Mouse (Mus musculus) kidney, embryonic 15.5 days (tissue): ENCODE data around the gene Gys2. TPM values are rescaled to one million over a fixed set of nuclear protein-coding genes. Genes with fewer than 3 reads are reported as not detected.

Experiments
- ATAC-seq: fragments of 200-750 bp; cut with Nextera tagmentation; replicated peaks from 2 replicates; pipeline ENCODE4 v1.8.0; 2017; ENCODE audit warnings: moderate TSS enrichment; ENCODE audit not compliant: low FRiP score
- H3K27ac ChIP-seq: fragments of 300-500 bp; sonication (generic); 2 replicates; pipeline ENCODE4 v1.5.1; 2015; ENCODE audit warnings: mild to moderate bottlenecking, inconsistent platforms
- H3K27me3 ChIP-seq: fragments of 300-500 bp; sonication (generic); 2 replicates; pipeline ENCODE4 v1.6.1; 2015; ENCODE audit warnings: inconsistent platforms
- H3K36me3 ChIP-seq: fragments of 300-500 bp; sonication (generic); 2 replicates; pipeline ENCODE4 v1.6.1; 2015; ENCODE audit warnings: inconsistent platforms
- H3K4me1 ChIP-seq: fragments of 300-500 bp; sonication (generic); 2 replicates; pipeline ENCODE4 v1.6.1; 2015; ENCODE audit warnings: inconsistent platforms
- H3K4me2 ChIP-seq: fragments of 300-500 bp; sonication (generic); 2 replicates; pipeline ENCODE4 v1.6.1; 2015; ENCODE audit warnings: moderate library complexity, mild to moderate bottlenecking, inconsistent platforms
- H3K4me3 ChIP-seq: fragments of 300-500 bp; sonication (generic); replicated peaks from 2 replicates; pipeline ENCODE4 v1.5.1; 2015; ENCODE audit warnings: mild to moderate bottlenecking, inconsistent platforms
- H3K9ac ChIP-seq: fragments of 300-500 bp; sonication (generic); 2 replicates; pipeline ENCODE4 v1.6.1; 2015; ENCODE audit warnings: mild to moderate bottlenecking, inconsistent platforms
- H3K9me3 ChIP-seq: fragments of 300-500 bp; sonication (generic); replicated peaks from 2 replicates; pipeline ENCODE4 v1.6.1; 2016; ENCODE audit warnings: inconsistent platforms
- WGBS: fragments of 180-500 bp; shearing (Covaris S2); methylation state at CpG from one replicate; pipeline ENCODE4 v1.1.7; 2015; ENCODE audit warnings: mixed read lengths; 5-methylcytosine and 5-hydroxymethylcytosine counted together
- polyA plus RNA-seq: library from polyadenylated mRNA; unstranded; fragments of >200 nt; fragmentation: Nextera tagmentation; extraction: Ambion mirVana; gene quantifications from 2 replicates; pipeline ENCODE4 v1.2.1, GENCODE M21; 2015

Gys2 gene
- polyA plus RNA-seq, 1 experiment from 2014 or later: 1.3 TPM

GRCm38 (mm10) chr6:142453311-142453710 lies 19.6 kb downstream of the Gys2 start:
- Histone ChIP-seq H3K4me1 (no peaks in the 10 kb centered on the region), H3K36me3 (no peaks in the 10 kb centered on the region), H3K27ac (no peak overlapping the region), H3K4me3 (no peak overlapping the region), H3K27me3 (no peaks in the 10 kb centered on the region), H3K4me2 (no peak overlapping the region), H3K9me3 (no peaks in the 10 kb centered on the region), H3K9ac (no peak overlapping the region)
- 77% methylated on average over 2 of the region's 2 CpGs for WGBS
- ATAC-seq: no peak

- H3K36me3 ChIP-seq: no peaks in the 10 kb centered on the region
- ATAC-seq: no peak
- H3K9ac ChIP-seq: no peak overlapping the region
- H3K4me2 ChIP-seq: no peak overlapping the region
- H3K9me3 ChIP-seq: no peaks in the 10 kb centered on the region
- WGBS: 57% methylated on average over 12 of the region's 12 CpGs
- no peaks in the 10 kb centered on the region for H3K27me3 ChIP-seq
- no peaks in the 10 kb centered on the region for H3K4me1 ChIP-seq
- H3K27ac ChIP-seq: no peak overlapping the region
- no peak overlapping the region for H3K4me3 ChIP-seq
These were observed 21.5 kb downstream of the Gys2 start for GRCm38 (mm10) chr6:142451381-142451780.

- Histone ChIP-seq H3K9me3 (no peaks in the 10 kb centered on the region), H3K27ac (no peak overlapping the region), H3K4me3 (no peak overlapping the region), H3K4me1 (no peaks in the 10 kb centered on the region), H3K27me3 (no peaks in the 10 kb centered on the region), H3K36me3 (no peaks in the 10 kb centered on the region), H3K9ac (no peak overlapping the region), H3K4me2 (no peak overlapping the region)
- ATAC-seq: no peak
These were observed 43.8 kb downstream of the Gys2 start for GRCm38 (mm10) chr6:142429072-142429471.

- 75% methylated on average over 7 of the region's 7 CpGs for WGBS
- no peaks in the 10 kb centered on the region for H3K9me3 ChIP-seq
- no peak overlapping the region for H3K9ac ChIP-seq
- H3K4me1 ChIP-seq: no peaks in the 10 kb centered on the region
- H3K4me2 ChIP-seq: no peak overlapping the region
- H3K4me3 ChIP-seq: no peak overlapping the region
- no peak for ATAC-seq
- no peaks in the 10 kb centered on the region for H3K27me3 ChIP-seq
- H3K36me3 ChIP-seq: no peaks in the 10 kb centered on the region
- no peak overlapping the region for H3K27ac ChIP-seq
These were observed 47.9 kb downstream of the Gys2 start for GRCm38 (mm10) chr6:142424976-142425375.

GRCm38 (mm10) chr6:142414597-142414996 lies 58.3 kb downstream of the Gys2 start:
- WGBS: under 1% methylated on average over 24 of the region's 24 CpGs
- H3K27me3 ChIP-seq: peaks cover 43% of the 10 kb centered on the region
- H3K4me3 ChIP-seq: peak overlapping the region; percentile 39
- H3K9ac ChIP-seq: peak overlapping the region; percentile 39; the same call in 1 of the 2 replicates
- no peaks in the 10 kb centered on the region for H3K9me3 ChIP-seq
- H3K4me1 ChIP-seq: peaks cover 12% of the 10 kb centered on the region
- ATAC-seq: 0 out of 2 replicates have a peak, but pooled peaks have one; percentile 36
- H3K4me2 ChIP-seq: peak overlapping the region; percentile 74
- H3K27ac ChIP-seq: no peak overlapping the region
- H3K36me3 ChIP-seq: no peaks in the 10 kb centered on the region

- Histone ChIP-seq H3K27me3 (peaks cover 43% of the 10 kb centered on the region), H3K4me3 (no peak overlapping the region), H3K27ac (no peak overlapping the region), H3K9me3 (no peaks in the 10 kb centered on the region), H3K4me1 (peaks cover 12% of the 10 kb centered on the region), H3K4me2 (peak overlapping the region; percentile 74; the same call in 1 of the 2 replicates), H3K36me3 (no peaks in the 10 kb centered on the region), H3K9ac (no peak overlapping the region)
- 12% methylated on average over 12 of the region's 12 CpGs for WGBS
- 0 out of 2 replicates have a peak, but pooled peaks have one; percentile 22 for ATAC-seq
These were observed 59.1 kb downstream of the Gys2 start for GRCm38 (mm10) chr6:142413845-142414244.

GRCm38 (mm10) chr6:142412906-142413491 lies 59.9 kb downstream of the Gys2 start, which contains the start of gene Spx:
Spx (plus strand) TSS chr6:142413441.
- ATAC-seq: no peak
- H3K4me3 ChIP-seq: peak within 1 kb of the TSS; percentile 39; the same call in 1 of the 2 replicates
- peak within 1 kb of the TSS; percentile 74 for H3K4me2 ChIP-seq
- H3K4me1 ChIP-seq: peaks cover 12% of the 10 kb centered on the region
- WGBS: 53% methylated on average over 11 of the region's 11 CpGs
- H3K27ac ChIP-seq: no peak within 1 kb of the TSS
- no peak within 1 kb of the TSS for H3K9ac ChIP-seq
- no peaks in the 10 kb centered on the region for H3K36me3 ChIP-seq
- peaks cover 43% of the 10 kb centered on the region for H3K27me3 ChIP-seq
- no peaks in the 10 kb centered on the region for H3K9me3 ChIP-seq

GRCm38 (mm10) chr6:142411140-142411539 lies 61.8 kb downstream of the Gys2 start:
- WGBS: 51% methylated on average over 1 of the region's 1 CpGs
- Histone ChIP-seq H3K27ac (no peak overlapping the region), H3K9me3 (no peaks in the 10 kb centered on the region), H3K4me2 (no peak overlapping the region), H3K4me1 (peaks cover 12% of the 10 kb centered on the region), H3K27me3 (peaks cover 39% of the 10 kb centered on the region), H3K36me3 (no peaks in the 10 kb centered on the region), H3K4me3 (no peak overlapping the region), H3K9ac (no peak overlapping the region)
- ATAC-seq: no peak

- H3K9ac ChIP-seq: no peak overlapping the region
- H3K36me3 ChIP-seq: peaks cover 52% of the 10 kb centered on the region
- ATAC-seq: no peak
- no peaks in the 10 kb centered on the region for H3K27me3 ChIP-seq
- no peak overlapping the region for H3K4me3 ChIP-seq
- H3K4me1 ChIP-seq: no peaks in the 10 kb centered on the region
- no peak overlapping the region for H3K27ac ChIP-seq
- 88% methylated on average over 6 of the region's 6 CpGs for WGBS
- H3K9me3 ChIP-seq: no peaks in the 10 kb centered on the region
- H3K4me2 ChIP-seq: no peak overlapping the region
These were observed 77.2 kb downstream of the Gys2 start for GRCm38 (mm10) chr6:142395756-142396155.

- Histone ChIP-seq H3K4me3 (no peak overlapping the region), H3K27ac (no peak overlapping the region), H3K4me1 (no peaks in the 10 kb centered on the region), H3K36me3 (peaks cover 44% of the 10 kb centered on the region), H3K9me3 (no peaks in the 10 kb centered on the region), H3K27me3 (no peaks in the 10 kb centered on the region), H3K4me2 (no peak overlapping the region), H3K9ac (no peak overlapping the region)
- no peak for ATAC-seq
- WGBS: 89% methylated on average over 5 of the region's 5 CpGs
These were observed 78.2 kb downstream of the Gys2 start for GRCm38 (mm10) chr6:142394669-142395068.

- H3K27me3 ChIP-seq: no peaks in the 10 kb centered on the region
- H3K9me3 ChIP-seq: no peaks in the 10 kb centered on the region
- H3K4me1 ChIP-seq: peaks cover 15% of the 10 kb centered on the region
- H3K4me2 ChIP-seq: no peak overlapping the region
- H3K9ac ChIP-seq: no peak overlapping the region
- no peak overlapping the region for H3K4me3 ChIP-seq
- H3K36me3 ChIP-seq: peaks cover 44% of the 10 kb centered on the region
- ATAC-seq: no peak
- 86% methylated on average over 5 of the region's 5 CpGs for WGBS
- no peak overlapping the region for H3K27ac ChIP-seq
These were observed 80.6 kb downstream of the Gys2 start for GRCm38 (mm10) chr6:142392312-142392711.

- peaks cover 20% of the 10 kb centered on the region for H3K4me1 ChIP-seq
- no peak overlapping the region for H3K4me3 ChIP-seq
- no peak overlapping the region for H3K27ac ChIP-seq
- no peaks in the 10 kb centered on the region for H3K9me3 ChIP-seq
- H3K9ac ChIP-seq: 0 out of 2 replicates have a peak overlapping the region, but pooled peaks have one; percentile 17
- no peak overlapping the region; the same call in 1 of the 2 replicates for H3K4me2 ChIP-seq
- ATAC-seq: no peak
- H3K27me3 ChIP-seq: no peaks in the 10 kb centered on the region
- peaks cover 18% of the 10 kb centered on the region for H3K36me3 ChIP-seq
- 81% methylated on average over 2 of the region's 2 CpGs for WGBS
These were observed 83.8 kb downstream of the Gys2 start for GRCm38 (mm10) chr6:142389101-142389500.
